Mouse (Mus musculus) gastrocnemius, postnatal 4 days (tissue): ENCODE measurements around the gene Gpr39. TPM values are rescaled to one million over a fixed set of nuclear protein-coding genes. Genes with fewer than 3 reads are reported as not detected.

Experiments used
- DNase-seq, 2 experiments: peaks; one replicate each; pipeline ENCODE4 v3.0.0; 2021 to 2022; ENCODE audit warnings: low spot score in 2 of 2, mixed read lengths in 2 of 2
- total RNA-seq, 2 experiments: library from RNA; stranded (reverse); gene quantifications; 2 replicates each; pipeline ENCODE4 v1.2.3; 2021

Gene Gpr39
- total RNA-seq, 2 experiments from 2014 or later = not detected

- peak; percentile 27 to 52 for DNase-seq
Observed at GRCm38 (mm10) chr1:125789804-125790203, 113.0 kb downstream of the Gpr39 start.

- DNase-seq = no peak
Observed at GRCm38 (mm10) chr1:125800506-125800905, 123.7 kb downstream of the Gpr39 start.

DNA sequence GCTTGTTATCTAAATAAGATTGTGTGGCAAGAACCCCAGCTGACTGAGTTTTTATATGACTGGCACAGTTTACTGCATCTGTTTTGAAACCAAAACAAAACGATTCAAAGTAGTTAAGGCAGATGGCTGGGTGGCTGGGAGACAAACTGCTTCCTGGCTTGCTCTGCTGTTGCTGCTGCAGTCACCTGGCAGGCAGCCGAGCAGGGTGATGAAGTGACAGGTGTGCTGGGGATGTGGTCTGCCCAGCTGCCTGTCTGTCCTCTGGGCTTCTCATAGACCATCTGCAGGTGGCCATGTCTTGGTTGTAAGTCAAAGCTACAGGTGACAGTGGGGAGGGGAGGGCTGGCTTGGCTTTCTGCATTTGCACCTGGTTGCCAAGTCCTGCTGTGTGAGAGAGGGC is 131.6 kb downstream of the Gpr39 start:
- peak in 1 of 2 experiments; percentile 13 for DNase-seq

DNA sequence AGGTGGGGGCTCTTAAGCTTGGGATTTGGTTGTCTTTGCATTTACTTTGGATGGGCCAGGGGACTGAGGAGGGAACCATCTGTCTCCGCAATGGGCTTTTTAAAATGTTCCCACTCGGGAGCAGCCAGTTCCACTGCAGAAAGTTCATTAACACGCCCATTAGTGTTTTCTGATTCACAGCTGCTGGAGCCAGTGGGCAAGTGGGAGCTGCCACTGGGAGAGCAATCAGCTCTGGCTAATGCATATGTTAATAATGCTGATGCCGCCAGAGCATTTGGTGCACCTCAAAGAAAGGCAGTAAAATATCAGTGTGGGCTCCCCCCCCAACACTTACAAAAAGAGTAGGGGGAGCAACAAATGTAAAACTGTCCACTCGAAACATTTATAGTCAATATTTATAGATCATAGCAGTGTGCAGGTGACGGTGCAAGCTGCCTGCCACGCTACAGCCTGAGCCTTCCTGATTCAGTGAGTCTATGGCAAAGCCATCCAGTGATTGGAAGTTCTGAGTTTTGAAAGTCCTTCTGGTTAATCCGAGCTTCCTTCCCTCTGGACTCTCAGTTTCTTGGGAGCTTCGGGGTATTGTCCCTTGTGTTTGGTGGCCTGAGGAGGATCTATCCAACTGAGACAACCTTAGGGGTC is 136.5 kb downstream of the Gpr39 start:
- DNase-seq = no peak

- no peak for DNase-seq
Observed at GRCm38 (mm10) chr1:125821101-125821500, 144.3 kb downstream of the Gpr39 start.

DNA sequence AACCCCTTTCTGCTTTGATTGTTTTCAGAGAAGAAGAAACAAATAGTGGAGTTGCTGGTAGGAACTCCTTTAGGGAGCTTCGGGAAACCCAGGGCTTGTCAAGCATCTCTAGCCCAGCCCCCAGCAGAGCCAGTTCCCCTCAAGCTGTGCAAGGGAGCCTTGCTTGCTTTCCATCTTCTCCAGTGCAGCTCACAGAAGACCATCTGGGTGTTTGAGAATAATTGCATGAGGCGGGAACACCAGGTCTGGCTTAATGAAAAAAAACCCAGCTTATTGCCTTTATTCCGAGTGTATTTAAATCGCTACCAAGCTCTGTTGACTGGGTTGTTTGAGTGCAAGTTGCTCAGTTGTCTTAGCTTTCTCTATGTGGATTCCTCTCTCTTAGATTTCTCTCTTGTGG is 146.8 kb downstream of the Gpr39 start:
- no peak for DNase-seq

GRCm38 (mm10) chr1:125837507-125837906 is 160.7 kb downstream of the Gpr39 start:
- no peak for DNase-seq

GRCm38 (mm10) chr1:125839746-125840392 is 163.1 kb downstream of the Gpr39 start:
- DNase-seq = no peak

GRCm38 (mm10) chr1:125854646-125855045 is 177.9 kb downstream of the Gpr39 start:
- DNase-seq = no peak

- no peak for DNase-seq
Observed at GRCm38 (mm10) chr1:125858631-125859030, 181.8 kb downstream of the Gpr39 start.

DNA sequence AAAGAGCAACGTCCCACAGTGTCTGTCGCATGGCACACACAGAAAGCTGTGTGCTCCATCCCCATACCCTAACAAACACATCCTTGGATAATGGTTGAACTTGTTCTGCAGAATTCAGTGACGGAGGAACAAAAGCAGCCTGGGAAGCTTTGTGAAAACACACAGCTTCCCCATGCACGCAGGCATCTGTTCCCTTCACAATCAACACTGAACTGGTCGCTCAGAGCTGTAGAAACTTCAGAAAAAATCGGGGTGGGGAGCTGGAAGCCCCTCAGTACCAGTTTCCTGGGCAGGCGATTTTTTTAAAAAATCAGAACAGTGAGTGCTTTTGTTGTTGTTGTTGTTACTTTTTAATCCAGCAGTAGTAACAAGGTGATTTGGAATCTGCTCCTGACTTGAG is 193.3 kb downstream of the Gpr39 start:
- DNase-seq = no peak

GRCm38 (mm10) chr1:125893158-125893557 is 216.4 kb downstream of the Gpr39 start:
- DNase-seq = no peak

DNA sequence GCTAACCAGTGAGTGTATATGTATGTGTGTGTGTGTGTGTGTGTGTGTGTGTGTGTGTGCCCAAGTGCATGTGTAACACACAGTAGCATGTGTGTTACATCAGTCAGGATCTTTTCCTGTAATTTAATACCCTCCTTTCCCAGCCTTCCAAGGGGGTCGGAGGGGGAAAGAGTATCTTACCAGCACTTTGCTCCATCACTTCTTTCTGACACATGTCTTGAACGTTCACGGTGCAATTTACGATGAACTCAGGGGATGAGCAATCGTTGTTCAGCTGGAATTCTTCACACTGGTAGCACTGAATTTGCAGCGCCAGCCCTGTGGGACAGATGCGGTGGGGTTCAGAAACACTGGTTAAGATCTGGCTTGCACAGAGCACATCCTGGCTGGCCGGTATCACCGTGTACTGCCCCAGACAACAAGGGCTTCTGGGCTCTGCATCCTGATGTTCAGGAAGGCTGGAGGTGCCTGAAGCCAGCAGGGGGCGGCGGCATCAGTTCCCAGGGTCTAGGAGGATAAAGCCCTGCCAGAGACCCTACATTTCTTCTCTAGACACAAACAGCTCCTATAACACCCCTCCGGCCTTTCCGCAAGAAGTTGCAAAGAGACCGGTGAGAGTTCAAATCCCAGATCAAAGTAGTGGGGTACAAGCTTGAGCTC is 233.5 kb downstream of the Gpr39 start:
- peak in 1 of 2 experiments; percentile 24 for DNase-seq

DNA sequence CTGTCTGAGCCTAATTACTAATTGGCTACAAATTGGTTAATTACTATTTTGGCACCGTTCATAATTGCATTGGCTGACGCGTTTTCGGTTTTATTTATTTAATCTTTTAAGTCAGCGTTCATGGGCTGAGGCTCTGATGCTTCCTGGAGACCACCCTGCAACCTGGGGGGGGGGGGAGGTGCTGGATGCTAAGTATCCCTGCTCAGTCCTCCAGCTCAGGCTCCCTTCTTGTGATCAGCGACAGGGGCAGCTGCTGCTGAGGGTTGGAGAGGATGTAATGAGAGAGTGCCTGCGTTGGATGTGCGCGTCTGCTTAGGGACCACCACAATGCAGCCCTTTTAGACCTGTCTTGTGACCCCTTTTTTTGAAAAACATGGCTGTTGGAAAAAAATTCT is 234.1 kb downstream of the Gpr39 start:
- DNase-seq = no peak

GRCm38 (mm10) chr1:125911337-125911900 is 234.6 kb downstream of the Gpr39 start:
- DNase-seq = peak in 1 of 2 experiments; percentile 14

DNA sequence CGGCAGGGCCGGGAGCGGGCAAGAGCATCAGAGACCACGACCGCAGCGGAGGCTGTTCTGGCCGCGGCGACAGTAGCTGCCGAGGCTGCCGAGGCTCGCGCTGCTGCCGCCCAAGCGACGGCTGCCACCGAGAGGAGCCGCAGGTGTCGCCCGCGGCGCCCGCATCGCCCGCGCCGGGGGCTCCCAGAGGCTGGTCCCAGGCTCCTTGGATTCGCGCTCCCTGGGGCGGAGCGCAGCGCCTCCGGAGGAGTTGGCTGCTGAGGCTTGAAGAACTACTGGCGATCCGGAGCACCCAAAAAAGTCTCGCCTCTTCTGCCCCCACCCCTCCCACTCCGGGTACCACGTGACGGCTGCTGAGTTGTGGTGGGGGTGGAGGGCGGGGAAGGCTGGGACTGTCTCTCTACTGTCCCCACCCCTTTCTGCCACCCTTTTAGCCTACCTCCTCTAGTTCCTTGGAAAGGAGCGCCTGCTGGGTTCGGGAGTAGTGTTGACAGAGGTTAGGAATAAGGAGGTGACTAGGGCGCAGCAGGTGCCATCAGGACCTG is 235.2 kb downstream of the Gpr39 start:
- DNase-seq = no peak

DNA sequence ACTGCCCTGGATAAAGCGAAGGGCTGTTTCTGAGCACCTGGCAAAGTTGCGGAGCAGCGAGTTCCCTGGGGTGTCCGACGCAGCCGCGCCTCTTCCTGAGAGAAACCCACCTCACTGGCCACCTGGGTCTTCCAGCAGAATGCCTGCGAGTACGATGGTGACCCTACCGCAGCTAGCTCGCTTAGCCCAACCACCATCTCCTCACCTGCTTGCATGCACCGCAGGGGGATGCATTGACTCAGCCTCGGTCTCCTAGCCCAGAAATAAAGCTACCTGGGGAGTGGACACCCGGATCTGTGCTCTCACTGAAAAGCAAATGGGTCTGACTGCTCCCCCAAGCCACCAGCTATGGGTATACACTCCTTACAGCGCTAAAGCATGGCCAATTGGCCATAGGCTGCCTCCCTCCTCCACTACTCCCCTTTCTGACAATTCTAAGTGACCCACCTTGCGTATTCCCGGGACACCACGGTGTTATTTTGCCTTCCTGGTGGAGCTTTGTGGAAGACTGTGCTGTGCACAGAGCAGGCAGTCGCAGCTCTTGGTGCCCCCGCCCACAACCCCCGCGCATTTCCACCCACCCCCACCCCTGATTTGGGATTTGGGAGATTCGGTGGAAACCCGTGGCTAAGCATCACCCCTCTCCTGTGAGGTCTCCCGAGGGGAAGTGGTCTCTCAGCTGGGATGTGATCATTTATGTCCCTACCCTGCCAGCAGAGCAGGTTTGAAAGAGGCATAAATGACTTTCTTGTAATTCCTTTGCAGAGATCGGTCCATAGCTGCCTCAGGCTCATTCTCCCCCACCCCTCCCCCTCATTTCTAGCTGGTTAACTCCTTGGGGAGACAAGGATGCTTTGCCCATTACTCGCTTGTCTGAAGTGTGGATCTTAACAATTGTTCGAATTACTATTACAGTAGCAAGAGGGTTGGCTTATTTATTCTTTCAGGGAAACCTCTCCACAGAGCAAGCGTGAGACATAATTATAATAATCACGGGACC is 236.1 kb downstream of the Gpr39 start, which contains the start of gene Lypd1:
Lypd1 (minus strand) TSS at position 501 of the 1,000 bp plus-strand sequence.
- DNase-seq = no peak

DNA sequence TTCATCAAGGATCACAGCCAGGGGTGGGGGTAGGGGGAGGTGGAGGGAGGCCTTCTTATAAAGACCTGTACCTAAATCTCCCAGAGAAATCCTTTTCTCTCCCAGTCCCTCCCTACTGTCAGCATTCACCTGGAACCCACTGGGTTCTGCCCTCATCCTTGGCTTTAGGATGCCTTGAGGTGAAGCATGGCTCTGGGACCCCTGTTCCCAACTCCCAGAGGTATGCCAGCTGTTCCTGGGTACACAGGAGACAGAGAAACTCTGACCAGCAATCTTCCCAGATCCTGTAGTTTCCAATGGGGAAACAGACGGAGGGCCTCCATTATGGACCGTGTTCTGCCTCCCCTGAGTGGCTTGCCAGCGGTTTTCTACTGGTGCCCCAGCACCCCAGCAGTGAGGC is 243.9 kb downstream of the Gpr39 start:
- DNase-seq = no peak

- DNase-seq = no peak
Observed at GRCm38 (mm10) chr1:125923062-125923461, 246.3 kb downstream of the Gpr39 start.
